Mouse (Mus musculus) bone marrow, adult 2 months (tissue): ENCODE measurements around the gene Gm38100.

Experiments used
- CTCF ChIP-seq: fragments of 200-500 bp; IDR thresholded peaks from 2 replicates; pipeline ENCODE4 v1.5.1; 2011; ENCODE audit warnings: low read length, control low read depth; ENCODE audit not compliant: control insufficient read depth, insufficient read depth
- POLR2A ChIP-seq: fragments of 200-500 bp; IDR thresholded peaks from 2 replicates; pipeline ENCODE4 v1.6.1; 2011; ENCODE audit warnings: low read depth, mild to moderate bottlenecking, control low read depth, low read length, borderline replicate concordance; ENCODE audit not compliant: control insufficient read depth

- no peak for TF ChIP-seq CTCF
- no peak for TF ChIP-seq POLR2A
These were observed 47.9 kb upstream of the Gm38100 start for GRCm38 (mm10) chr1:175872028-175872816.
